Mouse (Mus musculus): ENCODE measurements around the gene Gm6899.

Gm6899 gene

DNA sequence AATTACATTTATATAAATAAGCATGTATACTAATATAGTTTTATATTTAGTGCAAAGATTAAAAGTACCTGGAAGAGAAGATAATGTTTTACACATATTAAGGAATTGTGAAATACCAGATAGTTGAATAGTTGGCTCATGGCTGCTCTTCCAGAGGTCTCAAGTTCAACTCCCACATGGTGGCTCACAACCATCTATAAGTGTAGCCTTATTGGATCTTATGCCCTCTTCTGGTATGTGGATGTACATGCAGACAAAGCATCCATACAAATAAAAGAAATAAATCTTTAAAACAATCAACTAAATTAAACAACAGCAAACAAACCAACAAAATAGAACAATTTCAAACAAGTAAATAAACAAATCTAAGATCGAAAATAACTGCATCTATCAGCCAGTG is 49.1 kb downstream of the Gm6899 start:
- DNase-seq (ENCODE audit: low spot score): no peak

Data from urinary bladder, postnatal 14 days (tissue).